Mouse (Mus musculus) mature B cell (primary cell): ENCODE data around the gene Krtap16-1.

Experiments
- in situ Hi-C: fragments of 300-500 bp; cut with MboI; formaldehyde crosslinking; loops from 2 replicates; pipeline ENCODE4 v1.14.3; 2019

The Krtap16-1 gene

DNA sequence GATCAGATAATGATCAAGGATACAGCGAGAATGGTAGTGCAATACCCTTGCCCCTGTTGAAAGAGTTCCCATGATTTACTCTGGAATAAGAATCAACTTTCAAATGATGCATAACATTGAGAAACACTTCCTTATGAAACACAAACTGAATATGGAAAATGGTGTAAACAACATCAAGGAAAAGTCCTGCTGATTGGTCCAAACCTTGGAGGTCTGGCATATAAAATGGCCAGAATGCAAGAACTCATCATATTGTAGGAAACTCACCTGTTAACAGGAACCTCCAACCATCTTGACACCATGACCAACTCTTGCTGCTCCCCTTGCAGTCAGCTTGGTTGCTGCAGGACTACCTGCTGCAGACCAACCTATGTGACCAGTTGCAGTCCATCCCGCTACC lies 38.2 kb downstream of the Krtap16-1 start, which contains the start of gene Krtap9-5:
Gene Krtap9-5 (plus strand): TSS at position 301 of the 400 bp plus-strand sequence.
- in situ Hi-C loops, result no loop called here

DNA sequence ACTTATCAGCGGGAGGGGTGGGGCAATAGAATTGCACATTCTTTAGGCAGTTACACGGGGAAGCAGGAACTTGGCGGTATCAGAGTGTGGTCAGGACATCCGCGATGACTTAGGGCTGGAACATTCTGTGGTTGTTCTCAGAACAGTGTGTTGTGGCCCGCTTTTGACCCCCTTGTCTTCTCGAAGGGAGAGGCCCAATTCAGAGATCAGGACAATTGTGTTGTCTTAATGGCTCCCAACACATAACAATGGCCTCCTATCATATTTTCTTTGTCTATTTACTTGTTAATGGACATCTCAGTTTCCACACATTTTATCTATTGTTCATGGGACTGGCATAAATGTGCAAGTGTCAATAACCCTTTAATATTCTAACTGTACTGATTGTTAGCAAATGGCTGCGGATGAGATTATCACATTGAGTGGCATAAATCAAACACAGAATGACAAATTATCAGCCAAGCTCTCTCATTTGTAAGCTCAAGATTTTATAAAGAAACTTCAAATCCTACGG lies 48.6 kb downstream of the Krtap16-1 start:
- in situ Hi-C loops, result no loop called here

- in situ Hi-C loops, result no loop called here
Measured at GRCm38 (mm10) chr11:99935991-99936390, 50.4 kb downstream of the Krtap16-1 start, which contains the start of gene Krtap31-2. Gene Krtap31-2, plus strand, starts transcription at chr11:99936291.
